In genomic region chr2:145801322-145802052, GRCm38 (mm10) we compare ENCODE assay signal across 15 mouse cellular contexts.
DNase-seq lines count a peak whose midpoint lies in the region; ATAC-seq and TF ChIP-seq lines count a peak whose summit lies in the region.
"Had no signal": no experiment of that assay in that cellular context is flagged by ENCODE, and none has a peak within 500 bp of the region (broad histone marks: within the 10 kb centered on the region; RNA-seq: fewer than 3 reads in every experiment).

No protein-coding gene starts in this region.

- no peak for TF ChIP-seq CTCF in gastrocnemius, adult 2 months (IDR thresholded peaks at IDR 0.05)

- no peak overlapping the region for H3K4me2 ChIP-seq in midbrain, embryonic 11.5 days
- H3K4me2 ChIP-seq in midbrain, embryonic 15.5 days = no peak overlapping the region
- H3K4me2 ChIP-seq: heart, embryonic 11.5 days; limb, embryonic 12.5 days had no signal

- intact Hi-C loops in gastrocnemius, adult 2 months (cut with DNase I) = no loop called here

- no peaks in the 10 kb centered on the region for H3K36me3 ChIP-seq in midbrain, embryonic 11.5 days (ENCODE audit: control insufficient read depth, insufficient read depth, low read length)
- H3K36me3 ChIP-seq in midbrain, embryonic 15.5 days (replicated peaks) = no peaks in the 10 kb centered on the region
- H3K36me3 ChIP-seq: forebrain, embryonic 10.5 days had no signal

- H3K4me3 ChIP-seq in gastrocnemius, adult 2 months = no peak overlapping the region
- H3K4me3 ChIP-seq in midbrain, embryonic 11.5 days (ENCODE audit: low read depth, low read length) = no peak overlapping the region
- H3K4me3 ChIP-seq in midbrain, embryonic 15.5 days = no peak overlapping the region
- H3K4me3 ChIP-seq: forebrain, embryonic 10.5 days; left cerebral cortex, adult 2 months; limb, embryonic 12.5 days had no signal

- H3K27me3 ChIP-seq in midbrain, embryonic 11.5 days (ENCODE audit: control insufficient read depth, insufficient read depth, low read length) = no peaks in the 10 kb centered on the region
- no peaks in the 10 kb centered on the region for H3K27me3 ChIP-seq in midbrain, embryonic 15.5 days (replicated peaks)
- H3K27me3 ChIP-seq: limb, embryonic 12.5 days had no signal

- no peaks in the 10 kb centered on the region for H3K4me1 ChIP-seq in midbrain, embryonic 11.5 days (ENCODE audit: control insufficient read depth, insufficient read depth, low read length)
- H3K4me1 ChIP-seq in midbrain, embryonic 15.5 days = no peaks in the 10 kb centered on the region
- H3K4me1 ChIP-seq: forebrain, embryonic 10.5 days; limb, embryonic 12.5 days had no signal

- H3K9me3 ChIP-seq in midbrain, embryonic 11.5 days (ENCODE audit: control insufficient read depth, low read length) = no peaks in the 10 kb centered on the region
- no peaks in the 10 kb centered on the region for H3K9me3 ChIP-seq in midbrain, embryonic 15.5 days

- ATAC-seq in midbrain, embryonic 11.5 days (ENCODE audit: low FRiP score) = no peak
- no peak for ATAC-seq in midbrain, embryonic 15.5 days (replicated peaks)

- DNase-seq in gastrocnemius, adult 2 months = peak; percentile 65
- DNase-seq in gastrocnemius, postnatal 10 days = no peak
- peak; percentile 31 for DNase-seq in midbrain, embryonic 11.5 days (ENCODE audit: low spot score, missing footprints)
- DNase-seq in kidney, postnatal 14 days = peak; percentile 54
- DNase-seq in skeletal muscle tissue, adult 2 months (ENCODE audit: low read depth, low spot score) = peak; percentile 38
- no peak for DNase-seq in testis, postnatal 10 days (ENCODE audit: low spot score)
- DNase-seq in thymus, postnatal 14 days = no peak
- DNase-seq: cerebellum, postnatal 25 days; heart, postnatal 36 days; thymus, adult 2 months had no signal

- H3K9ac ChIP-seq in midbrain, embryonic 11.5 days (ENCODE audit: low read length) = no peak overlapping the region
- no peak overlapping the region for H3K9ac ChIP-seq in midbrain, embryonic 15.5 days
- H3K9ac ChIP-seq: limb, embryonic 12.5 days had no signal

- peak overlapping the region; percentile 58 for H3K27ac ChIP-seq in gastrocnemius, adult 2 months
- no peak overlapping the region for H3K27ac ChIP-seq in midbrain, embryonic 11.5 days (ENCODE audit: low read depth, low read length)
- H3K27ac ChIP-seq in midbrain, embryonic 15.5 days = no peak overlapping the region
- H3K27ac ChIP-seq: forebrain, embryonic 10.5 days; left cerebral cortex, adult 2 months; limb, embryonic 12.5 days had no signal

- WGBS in midbrain, embryonic 11.5 days = 81% methylated on average over 9 of the region's 9 CpGs
- 89% methylated on average over 9 of the region's 9 CpGs for WGBS in midbrain, embryonic 15.5 days

Comparison
In these comparisons a context has a peak if more than half of its experiments do, and no peak if none do; other contexts are left out.
1. DNase-seq: peak in gastrocnemius, adult 2 months (single experiment), midbrain, embryonic 11.5 days (single experiment), kidney, postnatal 14 days (single experiment) and skeletal muscle tissue, adult 2 months (single experiment); none in gastrocnemius, postnatal 10 days (single experiment), testis, postnatal 10 days (single experiment) and thymus, postnatal 14 days (single experiment).